30 mouse cellular contexts compared by ENCODE assay signal in genomic region chr12:80190915-80191314, GRCm38 (mm10).
A peak's percentile ranks its signal among the peaks of the same experiment; 100 is the strongest.
DNase-seq lines count a peak whose midpoint lies in the region; ATAC-seq lines count a peak whose summit lies in the region.
"Had no signal": no experiment of that assay in that cellular context is flagged by ENCODE, and none has a peak within 500 bp of the region (broad histone marks: within the 10 kb centered on the region; RNA-seq: fewer than 3 reads in every experiment).

No protein-coding gene starts in this region.

- H3K4me1 ChIP-seq in hindbrain, embryonic 13.5 days (replicated peaks), result peaks cover 11% of the 10 kb centered on the region
- H3K4me1 ChIP-seq in hindbrain, embryonic 12.5 days, result no peaks in the 10 kb centered on the region
- H3K4me1 ChIP-seq in neural tube, embryonic 11.5 days (ENCODE audit: control insufficient read depth, insufficient read depth, low read length), result peaks cover 2% of the 10 kb centered on the region; the same call in 1 of the 2 replicates
- no peaks in the 10 kb centered on the region for H3K4me1 ChIP-seq in hindbrain, embryonic 14.5 days (replicated peaks; ENCODE audit: control insufficient read depth, insufficient read depth, low read length)
- H3K4me1 ChIP-seq in forebrain, embryonic 10.5 days, result 0 out of 2 replicates have a peak, but pooled peaks cover 4% of the 10 kb centered on the region
- H3K4me1 ChIP-seq: embryonic facial prominence, embryonic 12.5 days; intestine, embryonic 15.5 days; limb, embryonic 15.5 days; liver, embryonic 13.5 days had no signal

- 0 out of 2 replicates have a peak, but pooled peaks have one; percentile 36 for ATAC-seq in hindbrain, embryonic 13.5 days (ENCODE audit: low FRiP score)
- no peak for ATAC-seq in hindbrain, embryonic 12.5 days (ENCODE audit: low FRiP score)
- ATAC-seq in neural tube, embryonic 11.5 days (ENCODE audit: insufficient read depth, low FRiP score, low TSS enrichment), result no peak
- no peak; the same call in 1 of the 2 replicates for ATAC-seq in hindbrain, embryonic 14.5 days (ENCODE audit: low FRiP score)
- ATAC-seq: forebrain, embryonic 16.5 days; intestine, embryonic 15.5 days; lung, postnatal 0 days had no signal

- H3K4me2 ChIP-seq in hindbrain, embryonic 13.5 days, result no peak overlapping the region
- H3K4me2 ChIP-seq in hindbrain, embryonic 12.5 days (replicated peaks), result no peak overlapping the region
- no peak overlapping the region for H3K4me2 ChIP-seq in neural tube, embryonic 11.5 days (ENCODE audit: low read depth)
- no peak overlapping the region for H3K4me2 ChIP-seq in hindbrain, embryonic 14.5 days (replicated peaks)
- H3K4me2 ChIP-seq: embryonic facial prominence, embryonic 12.5 days; heart, embryonic 13.5 days; intestine, embryonic 15.5 days; limb, embryonic 15.5 days; liver, embryonic 13.5 days had no signal

- no peak for DNase-seq in neural tube, embryonic 11.5 days (ENCODE audit: low spot score)
- DNase-seq in neural tube, embryonic 10.5 days (ENCODE audit: extremely low spot score, low spot score), result no peak
- DNase-seq in hindbrain, embryonic 14.5 days (ENCODE audit: low spot score), result no peak
- DNase-seq in forebrain, embryonic 10.5 days (ENCODE audit: extremely low spot score, low spot score), result no peak
- DNase-seq in urinary bladder, postnatal 10 days (ENCODE audit: low spot score), result no peak
- DNase-seq: adrenal gland, adult 2 months; adrenal gland, postnatal 36 days; cerebellum, adult 2 months; cerebellum, postnatal 36 days; heart, postnatal 10 days; kidney, adult 8-10 months; kidney, postnatal 4 days; liver, embryonic 13.5 days; lung, adult 18-20 months; lung, postnatal 4 days; right cerebral cortex, adult 18-20 months; spleen, adult 18-20 months; thymus, adult 18-20 months; thymus, postnatal 25 days had no signal

- WGBS in hindbrain, embryonic 13.5 days, result 78% methylated on average over 10 of the region's 10 CpGs
- 87% methylated on average over 10 of the region's 10 CpGs for WGBS in hindbrain, embryonic 12.5 days
- whole genome bisulfite sequencing in neural tube, embryonic 11.5 days, result 84% methylated on average over 10 of the region's 10 CpGs
- WGBS in hindbrain, embryonic 14.5 days, result 77% methylated on average over 10 of the region's 10 CpGs
- WGBS in forebrain, embryonic 10.5 days, result 91% methylated on average over 10 of the region's 10 CpGs

- no peak overlapping the region for H3K4me3 ChIP-seq in hindbrain, embryonic 13.5 days
- H3K4me3 ChIP-seq in hindbrain, embryonic 12.5 days, result no peak overlapping the region
- no peak overlapping the region for H3K4me3 ChIP-seq in neural tube, embryonic 11.5 days (ENCODE audit: low read depth, low read length)
- H3K4me3 ChIP-seq in hindbrain, embryonic 14.5 days (replicated peaks; ENCODE audit: low read length), result no peak overlapping the region
- no peak overlapping the region for H3K4me3 ChIP-seq in forebrain, embryonic 10.5 days
- H3K4me3 ChIP-seq: embryonic facial prominence, embryonic 12.5 days; heart, embryonic 13.5 days; intestine, embryonic 15.5 days; limb, embryonic 10.5 days; limb, embryonic 15.5 days; liver, embryonic 13.5 days had no signal

- H3K27ac ChIP-seq in hindbrain, embryonic 13.5 days, result peak overlapping the region; percentile 60
- H3K27ac ChIP-seq in hindbrain, embryonic 12.5 days, result no peak overlapping the region
- H3K27ac ChIP-seq in neural tube, embryonic 11.5 days (ENCODE audit: low read depth, low read length), result no peak overlapping the region
- peak overlapping the region; percentile 12; the same call in 1 of the 2 replicates for H3K27ac ChIP-seq in hindbrain, embryonic 14.5 days
- no peak overlapping the region for H3K27ac ChIP-seq in forebrain, embryonic 10.5 days
- H3K27ac ChIP-seq: embryonic facial prominence, embryonic 12.5 days; heart, embryonic 13.5 days; intestine, embryonic 15.5 days; kidney, postnatal 0 days; limb, embryonic 10.5 days; limb, embryonic 15.5 days; liver, embryonic 13.5 days; stomach, postnatal 0 days had no signal

- H3K9me3 ChIP-seq in hindbrain, embryonic 13.5 days, result no peaks in the 10 kb centered on the region
- no peaks in the 10 kb centered on the region; the same call in 1 of the 2 replicates for H3K9me3 ChIP-seq in hindbrain, embryonic 12.5 days (replicated peaks)
- H3K9me3 ChIP-seq in neural tube, embryonic 11.5 days (ENCODE audit: control insufficient read depth, low read length), result no peaks in the 10 kb centered on the region
- H3K9me3 ChIP-seq in hindbrain, embryonic 14.5 days (ENCODE audit: control insufficient read depth, low read length), result no peaks in the 10 kb centered on the region
- no peaks in the 10 kb centered on the region for H3K9me3 ChIP-seq in forebrain, embryonic 10.5 days
- H3K9me3 ChIP-seq: embryonic facial prominence, embryonic 12.5 days; heart, embryonic 13.5 days; intestine, embryonic 15.5 days; limb, embryonic 10.5 days; limb, embryonic 15.5 days; liver, embryonic 13.5 days had no signal

- H3K27me3 ChIP-seq in hindbrain, embryonic 13.5 days, result no peaks in the 10 kb centered on the region
- H3K27me3 ChIP-seq in hindbrain, embryonic 12.5 days, result no peaks in the 10 kb centered on the region
- no peaks in the 10 kb centered on the region for H3K27me3 ChIP-seq in neural tube, embryonic 11.5 days (ENCODE audit: control insufficient read depth, insufficient read depth, low read length)
- H3K27me3 ChIP-seq in hindbrain, embryonic 14.5 days (ENCODE audit: control insufficient read depth, insufficient read depth, low read length), result no peaks in the 10 kb centered on the region
- H3K27me3 ChIP-seq in forebrain, embryonic 10.5 days (ENCODE audit: poor library complexity, severe bottlenecking), result no peaks in the 10 kb centered on the region
- H3K27me3 ChIP-seq: embryonic facial prominence, embryonic 12.5 days; heart, embryonic 13.5 days; intestine, embryonic 15.5 days; limb, embryonic 15.5 days; liver, embryonic 13.5 days had no signal

- no peak overlapping the region for H3K9ac ChIP-seq in hindbrain, embryonic 13.5 days
- no peak overlapping the region for H3K9ac ChIP-seq in hindbrain, embryonic 12.5 days
- H3K9ac ChIP-seq in neural tube, embryonic 11.5 days (ENCODE audit: low read length), result peak overlapping the region; percentile 15; the same call in 1 of the 2 replicates
- H3K9ac ChIP-seq in hindbrain, embryonic 14.5 days, result no peak overlapping the region
- H3K9ac ChIP-seq: embryonic facial prominence, embryonic 12.5 days; heart, embryonic 13.5 days; intestine, embryonic 15.5 days; limb, embryonic 15.5 days; liver, embryonic 13.5 days had no signal

- H3K36me3 ChIP-seq in hindbrain, embryonic 13.5 days, result peaks cover 39% of the 10 kb centered on the region
- peaks cover 42% of the 10 kb centered on the region for H3K36me3 ChIP-seq in hindbrain, embryonic 12.5 days
- H3K36me3 ChIP-seq in neural tube, embryonic 11.5 days (ENCODE audit: control insufficient read depth, insufficient read depth, low read length), result peaks cover 4% of the 10 kb centered on the region
- H3K36me3 ChIP-seq in hindbrain, embryonic 14.5 days (replicated peaks; ENCODE audit: control insufficient read depth, insufficient read depth), result peaks cover 19% of the 10 kb centered on the region; the same call in 1 of the 2 replicates
- peaks cover 96% of the 10 kb centered on the region for H3K36me3 ChIP-seq in forebrain, embryonic 10.5 days (replicated peaks)

Comparison
In these comparisons a context has a peak if more than half of its experiments do, and no peak if none do; other contexts are left out.
1. H3K27ac ChIP-seq: peak in hindbrain, embryonic 13.5 days (single experiment) and hindbrain, embryonic 14.5 days (single experiment); none in hindbrain, embryonic 12.5 days (single experiment), neural tube, embryonic 11.5 days (single experiment) and forebrain, embryonic 10.5 days (single experiment).